Mouse (Mus musculus): ENCODE results near the gene Dio2. TPM values are rescaled to one million over a fixed set of nuclear protein-coding genes. Genes with fewer than 3 reads are reported as not detected.
A peak's percentile ranks its signal among the peaks of the same experiment; 100 is the strongest.

Gene Dio2
- polyA plus RNA-seq (2015; fragmentation: Nextera tagmentation; extraction: Ambion mirVana): 0.05 and 0.07 TPM in 2 replicates

- no peaks in the 10 kb centered on the region for H3K4me1 ChIP-seq (replicated peaks; ENCODE audit: control insufficient read depth, insufficient read depth, low read length)
Observed at GRCm38 (mm10) chr12:90738388-90739223, at the start of gene Dio2. Gene Dio2, minus strand, starts transcription at chr12:90738438.

GRCm38 (mm10) chr12:90781438-90781837, 43.2 kb upstream of the Dio2 start:
- WGBS: 83% methylated on average over 4 of the region's 4 CpGs
- no peak for ATAC-seq
- H3K9me3 ChIP-seq (ENCODE audit: control insufficient read depth): no peaks in the 10 kb centered on the region
- no peak overlapping the region for H3K9ac ChIP-seq (ENCODE audit: low read depth, low read length)
- no peak overlapping the region for H3K4me3 ChIP-seq (ENCODE audit: low read depth, low read length)
- no peaks in the 10 kb centered on the region for H3K27me3 ChIP-seq (replicated peaks; ENCODE audit: control insufficient read depth, insufficient read depth, low read length)
- H3K27ac ChIP-seq (ENCODE audit: low read depth, low read length): no peak overlapping the region
- TF ChIP-seq CTCF (IDR thresholded peaks at IDR 0.05; ENCODE audit: low read depth): no peak
- no peak overlapping the region for H3K4me2 ChIP-seq (replicated peaks; ENCODE audit: low read depth)
- no peaks in the 10 kb centered on the region for H3K36me3 ChIP-seq (ENCODE audit: control insufficient read depth, insufficient read depth)
- no peaks in the 10 kb centered on the region for H3K4me1 ChIP-seq (replicated peaks; ENCODE audit: control insufficient read depth, insufficient read depth, low read length)

More at GRCm38 (mm10) chr12:90738388-90739223, at the start of gene Dio2:
- Histone ChIP-seq H3K27ac (ENCODE audit: low read depth, low read length) (no peak within 1 kb of the TSS), H3K4me3 (ENCODE audit: low read depth, low read length) (peak within 1 kb of the TSS; percentile 31), H3K9me3 (ENCODE audit: control insufficient read depth) (no peaks in the 10 kb centered on the region), H3K4me2 (replicated peaks; ENCODE audit: low read depth) (peak within 1 kb of the TSS; percentile 61), H3K9ac (ENCODE audit: low read depth, low read length) (0 out of 2 replicates have a peak within 1 kb of the TSS, but pooled peaks have one; percentile 17), H3K36me3 (ENCODE audit: control insufficient read depth, insufficient read depth) (no peaks in the 10 kb centered on the region), H3K27me3 (replicated peaks; ENCODE audit: control insufficient read depth, insufficient read depth, low read length) (no peaks in the 10 kb centered on the region)
- ATAC-seq: no peak
- peak; percentile 33; the same call in 1 of the 2 replicates for TF ChIP-seq CTCF (IDR thresholded peaks at IDR 0.05; ENCODE audit: low read depth)
- 14% methylated on average over 10 of the region's 10 CpGs for WGBS

GRCm38 (mm10) chr12:90744752-90745151, 6.5 kb upstream of the Dio2 start:
- Histone ChIP-seq H3K4me3 (ENCODE audit: low read depth, low read length) (no peak overlapping the region), H3K27ac (ENCODE audit: low read depth, low read length) (no peak overlapping the region), H3K4me1 (replicated peaks; ENCODE audit: control insufficient read depth, insufficient read depth, low read length) (no peaks in the 10 kb centered on the region), H3K4me2 (replicated peaks; ENCODE audit: low read depth) (no peak overlapping the region), H3K36me3 (ENCODE audit: control insufficient read depth, insufficient read depth) (no peaks in the 10 kb centered on the region), H3K27me3 (replicated peaks; ENCODE audit: control insufficient read depth, insufficient read depth, low read length) (no peaks in the 10 kb centered on the region), H3K9me3 (ENCODE audit: control insufficient read depth) (no peaks in the 10 kb centered on the region), H3K9ac (ENCODE audit: low read depth, low read length) (no peak overlapping the region)
- TF ChIP-seq CTCF (IDR thresholded peaks at IDR 0.05; ENCODE audit: low read depth): no peak
- no peak for ATAC-seq

- no peak for TF ChIP-seq CTCF (IDR thresholded peaks at IDR 0.05; ENCODE audit: low read depth)
- no peaks in the 10 kb centered on the region for H3K9me3 ChIP-seq (ENCODE audit: control insufficient read depth)
- no peak for ATAC-seq
- H3K4me3 ChIP-seq (ENCODE audit: low read depth, low read length): no peak overlapping the region
- 56% methylated on average over 3 of the region's 3 CpGs for WGBS
- no peak overlapping the region for H3K27ac ChIP-seq (ENCODE audit: low read depth, low read length)
- H3K4me2 ChIP-seq (replicated peaks; ENCODE audit: low read depth): no peak overlapping the region
- H3K27me3 ChIP-seq (replicated peaks; ENCODE audit: control insufficient read depth, insufficient read depth, low read length): no peaks in the 10 kb centered on the region
- no peaks in the 10 kb centered on the region for H3K4me1 ChIP-seq (replicated peaks; ENCODE audit: control insufficient read depth, insufficient read depth, low read length)
- no peaks in the 10 kb centered on the region for H3K36me3 ChIP-seq (ENCODE audit: control insufficient read depth, insufficient read depth)
- no peak overlapping the region for H3K9ac ChIP-seq (ENCODE audit: low read depth, low read length)
Observed at GRCm38 (mm10) chr12:90743633-90744032, 5.4 kb upstream of the Dio2 start.

GRCm38 (mm10) chr12:90740468-90740867, 2.2 kb upstream of the Dio2 start:
- Histone ChIP-seq H3K27ac (ENCODE audit: low read depth, low read length) (no peak overlapping the region), H3K9me3 (ENCODE audit: control insufficient read depth) (no peaks in the 10 kb centered on the region), H3K4me2 (replicated peaks; ENCODE audit: low read depth) (no peak overlapping the region), H3K9ac (ENCODE audit: low read depth, low read length) (no peak overlapping the region), H3K27me3 (replicated peaks; ENCODE audit: control insufficient read depth, insufficient read depth, low read length) (no peaks in the 10 kb centered on the region), H3K4me1 (replicated peaks; ENCODE audit: control insufficient read depth, insufficient read depth, low read length) (no peaks in the 10 kb centered on the region), H3K36me3 (ENCODE audit: control insufficient read depth, insufficient read depth) (no peaks in the 10 kb centered on the region), H3K4me3 (ENCODE audit: low read depth, low read length) (no peak overlapping the region)
- ATAC-seq: no peak
- peak; percentile 78 for TF ChIP-seq CTCF (IDR thresholded peaks at IDR 0.05; ENCODE audit: low read depth)
- WGBS: 28% methylated on average over 2 of the region's 2 CpGs

GRCm38 (mm10) chr12:90737932-90738331, 306 bp downstream of the Dio2 start:
- TF ChIP-seq CTCF (IDR thresholded peaks at IDR 0.05; ENCODE audit: low read depth): no peak
- H3K27ac ChIP-seq (ENCODE audit: low read depth, low read length): no peak overlapping the region
- no peak for ATAC-seq
- no peaks in the 10 kb centered on the region for H3K36me3 ChIP-seq (ENCODE audit: control insufficient read depth, insufficient read depth)
- no peaks in the 10 kb centered on the region for H3K9me3 ChIP-seq (ENCODE audit: control insufficient read depth)
- no peak overlapping the region for H3K4me3 ChIP-seq (ENCODE audit: low read depth, low read length)
- H3K4me1 ChIP-seq (replicated peaks; ENCODE audit: control insufficient read depth, insufficient read depth, low read length): no peaks in the 10 kb centered on the region
- no peaks in the 10 kb centered on the region for H3K27me3 ChIP-seq (replicated peaks; ENCODE audit: control insufficient read depth, insufficient read depth, low read length)
- H3K4me2 ChIP-seq (replicated peaks; ENCODE audit: low read depth): peak overlapping the region; percentile 61
- 83% methylated on average over 13 of the region's 13 CpGs for WGBS
- no peak overlapping the region for H3K9ac ChIP-seq (ENCODE audit: low read depth, low read length)
